Mouse (Mus musculus): ENCODE data around the gene E130114P18Rik. TPM values are rescaled to one million over a fixed set of nuclear protein-coding genes. Genes with fewer than 3 reads are reported as not detected.
A peak's percentile ranks its signal among the peaks of the same experiment; 100 is the strongest.

Gene E130114P18Rik
- polyA plus RNA-seq, 1 experiment from 2014 or later: not detected

DNA sequence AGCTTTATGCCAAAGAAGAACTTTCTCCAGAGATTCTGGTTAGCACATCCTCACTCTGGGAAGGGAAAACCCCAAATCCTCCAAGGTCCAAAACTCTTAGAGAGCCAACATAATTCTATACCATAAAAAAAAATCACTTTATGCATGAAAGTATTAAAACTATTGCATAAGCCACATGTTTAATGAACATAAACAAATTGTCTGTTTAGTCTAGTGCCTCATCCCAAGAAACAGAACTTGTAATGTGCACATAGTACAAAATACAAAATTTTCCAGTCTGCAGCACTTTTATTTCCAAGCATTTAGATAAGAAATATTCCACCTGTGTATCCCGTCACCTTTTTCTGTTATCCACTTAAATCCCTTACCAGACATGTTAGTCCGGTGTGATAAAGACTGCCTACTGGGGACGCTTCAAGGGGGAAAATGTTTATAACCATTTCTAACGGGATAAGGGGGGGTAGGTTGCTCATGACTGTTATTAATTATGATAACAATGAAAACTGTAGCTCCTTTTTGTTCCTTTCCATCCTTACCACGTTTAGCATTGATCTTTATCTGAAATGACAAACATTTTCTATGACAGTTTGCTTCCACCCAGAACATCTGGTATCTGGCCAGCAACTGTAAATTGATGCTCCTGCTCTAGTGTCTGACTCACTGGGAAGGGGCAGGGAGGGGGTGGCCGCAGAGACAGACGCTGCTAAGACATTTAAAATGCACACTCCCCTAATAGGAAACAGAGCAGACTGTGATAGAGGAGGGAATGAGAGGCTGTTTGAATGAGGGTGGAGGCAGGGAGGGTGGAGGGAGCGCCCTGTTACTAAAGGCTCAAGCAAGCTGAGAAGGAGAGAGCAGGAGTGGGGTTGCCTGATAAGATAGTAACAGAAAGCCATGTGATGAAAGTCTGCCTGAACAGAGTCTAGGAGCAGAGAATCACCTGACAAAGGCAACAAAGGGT is 176.7 kb downstream of the E130114P18Rik start:
- no peaks in the 10 kb centered on the region for H3K36me3 ChIP-seq
- H3K4me1 ChIP-seq: peaks cover 22% of the 10 kb centered on the region
- H3K27ac ChIP-seq: peak overlapping the region; percentile 54; the same call in 1 of the 2 replicates
- no peak overlapping the region for H3K4me3 ChIP-seq
- no peaks in the 10 kb centered on the region for H3K9me3 ChIP-seq (replicated peaks)
- WGBS (ENCODE audit: insufficient replicate concordance): 20% methylated on average over 8 of the region's 8 CpGs
- H3K4me2 ChIP-seq: peak overlapping the region; percentile 53
- peak; percentile 100 for ATAC-seq
- H3K27me3 ChIP-seq (replicated peaks): no peaks in the 10 kb centered on the region
- H3K9ac ChIP-seq: no peak overlapping the region

DNA sequence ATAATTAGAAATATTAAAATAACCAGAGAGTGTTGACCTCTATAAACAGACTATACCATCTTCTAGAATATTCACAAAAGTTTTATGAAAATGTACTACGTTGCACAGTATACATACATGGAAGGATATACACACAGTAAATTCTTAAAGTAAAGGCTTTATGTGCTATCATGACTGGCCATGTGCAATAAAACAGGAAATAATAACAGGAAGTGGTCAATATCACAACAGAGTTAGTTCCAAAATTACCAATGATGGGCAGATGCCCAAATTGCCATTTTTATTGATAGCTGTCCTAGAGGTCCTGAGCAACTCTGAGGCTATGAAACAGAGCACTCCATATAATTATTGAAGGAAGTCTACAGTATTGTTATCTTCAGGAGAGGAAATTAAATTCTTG is 180.4 kb downstream of the E130114P18Rik start:
- Histone ChIP-seq H3K4me3 (no peak overlapping the region), H3K9me3 (replicated peaks) (no peaks in the 10 kb centered on the region), H3K27ac (no peak overlapping the region), H3K36me3 (no peaks in the 10 kb centered on the region), H3K9ac (no peak overlapping the region), H3K27me3 (replicated peaks) (no peaks in the 10 kb centered on the region), H3K4me1 (peaks cover 20% of the 10 kb centered on the region), H3K4me2 (no peak overlapping the region)
- 69% methylated on average over 1 of the region's 1 CpGs for WGBS (ENCODE audit: insufficient replicate concordance)
- no peak for ATAC-seq

DNA sequence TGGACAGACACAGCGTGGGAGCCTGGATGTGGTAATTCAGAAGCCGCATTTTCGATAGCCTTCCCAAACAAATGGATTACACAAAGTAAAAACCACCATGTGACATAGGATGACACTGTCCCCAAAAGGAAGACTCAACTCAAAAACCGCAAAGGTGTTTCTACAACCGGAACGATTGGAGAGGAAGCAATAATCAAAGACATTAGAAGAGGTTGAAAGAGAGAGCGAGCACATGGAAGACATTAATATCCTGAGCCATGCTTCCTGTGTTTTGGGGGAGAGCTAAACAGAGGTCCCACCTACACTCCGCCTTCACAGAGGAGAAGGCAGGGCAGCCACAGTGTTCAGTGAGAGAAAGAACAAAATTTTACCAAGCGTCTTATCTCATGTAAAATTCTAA is 181.5 kb downstream of the E130114P18Rik start:
- Histone ChIP-seq H3K27me3 (replicated peaks) (no peaks in the 10 kb centered on the region), H3K27ac (no peak overlapping the region), H3K4me1 (peaks cover 9% of the 10 kb centered on the region), H3K4me3 (no peak overlapping the region), H3K36me3 (no peaks in the 10 kb centered on the region), H3K4me2 (no peak overlapping the region), H3K9me3 (replicated peaks) (no peaks in the 10 kb centered on the region), H3K9ac (no peak overlapping the region)
- no peak for ATAC-seq
- 76% methylated on average over 9 of the region's 9 CpGs for WGBS (ENCODE audit: insufficient replicate concordance)

DNA sequence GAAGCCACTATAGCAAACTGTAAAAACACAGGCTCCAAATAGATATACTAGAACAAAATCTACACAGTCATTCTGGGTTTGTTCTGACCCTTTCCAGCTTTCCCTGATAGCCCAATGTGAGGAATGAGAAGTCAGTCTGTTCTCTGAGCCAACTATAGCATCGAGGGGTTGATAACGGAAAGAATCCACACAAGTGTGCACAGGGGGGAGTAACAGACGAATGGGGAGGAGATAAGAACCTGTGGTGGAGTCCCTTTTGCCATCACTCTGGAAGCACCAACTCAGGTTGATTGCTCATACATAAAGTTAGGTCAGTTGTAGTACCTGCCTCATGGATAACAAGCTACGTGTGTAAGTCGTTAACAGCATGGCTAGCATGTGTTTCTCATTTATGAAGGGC is 184.0 kb downstream of the E130114P18Rik start:
- Histone ChIP-seq H3K4me2 (no peak overlapping the region), H3K36me3 (no peaks in the 10 kb centered on the region), H3K27me3 (replicated peaks) (no peaks in the 10 kb centered on the region), H3K4me3 (no peak overlapping the region), H3K27ac (no peak overlapping the region), H3K4me1 (0 out of 2 replicates have a peak, but pooled peaks cover 3% of the 10 kb centered on the region), H3K9me3 (replicated peaks) (no peaks in the 10 kb centered on the region), H3K9ac (no peak overlapping the region)
- ATAC-seq: no peak
- WGBS (ENCODE audit: insufficient replicate concordance): 46% methylated on average over 5 of the region's 5 CpGs

DNA sequence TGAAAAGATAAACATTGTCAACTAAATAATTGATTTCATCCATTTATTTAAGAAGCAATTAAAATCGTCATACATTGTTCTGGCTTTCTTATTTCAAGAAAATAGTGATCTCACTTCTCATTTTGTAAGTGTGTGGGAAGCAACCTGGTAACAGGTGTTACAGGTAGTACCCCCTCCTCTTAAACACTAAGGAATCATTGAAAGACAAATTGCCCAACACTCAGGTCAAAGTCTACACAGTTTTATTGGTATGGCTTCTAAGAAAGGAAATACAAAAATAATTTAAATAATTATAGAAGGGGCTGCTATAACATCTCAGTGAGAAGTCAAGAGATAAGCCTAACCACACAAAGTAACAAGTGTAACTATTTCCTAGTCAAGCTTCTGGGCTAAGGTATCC is 188.1 kb downstream of the E130114P18Rik start:
- Histone ChIP-seq H3K4me1 (0 out of 2 replicates have a peak, but pooled peaks cover 3% of the 10 kb centered on the region), H3K27ac (no peak overlapping the region), H3K27me3 (replicated peaks) (no peaks in the 10 kb centered on the region), H3K4me2 (no peak overlapping the region), H3K9ac (no peak overlapping the region), H3K4me3 (no peak overlapping the region), H3K9me3 (replicated peaks) (no peaks in the 10 kb centered on the region), H3K36me3 (no peaks in the 10 kb centered on the region)
- no peak for ATAC-seq
- 57% methylated on average over 1 of the region's 1 CpGs for WGBS (ENCODE audit: insufficient replicate concordance)

DNA sequence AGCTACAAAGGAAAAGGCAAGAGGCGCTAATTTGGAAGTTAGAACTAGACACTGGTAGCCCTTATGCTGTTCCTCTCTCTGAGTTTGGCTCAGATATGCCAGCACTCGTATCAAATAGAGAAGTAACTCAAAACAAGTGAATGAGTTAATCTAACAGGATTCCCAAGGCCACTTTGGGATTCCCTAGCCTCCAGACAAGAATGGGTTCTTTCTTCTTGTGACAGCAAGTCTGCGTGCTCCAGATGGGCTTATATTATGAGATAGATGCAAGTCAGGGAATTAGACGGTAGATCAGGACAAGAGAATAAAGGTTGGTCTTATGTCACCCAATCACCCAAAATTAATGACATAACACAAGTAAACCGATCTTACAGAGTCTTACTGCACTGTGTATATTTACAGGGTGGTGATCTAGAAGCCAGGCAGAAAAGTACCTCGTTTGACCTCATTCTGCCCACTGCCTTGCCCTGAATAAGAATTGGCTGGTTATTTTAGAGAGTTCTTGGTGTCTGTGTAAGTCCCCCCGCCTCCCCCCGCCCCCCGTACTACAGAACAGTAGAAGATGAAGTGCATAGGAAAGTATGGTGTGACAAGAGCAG is 190.4 kb downstream of the E130114P18Rik start:
- Histone ChIP-seq H3K27ac (no peak overlapping the region), H3K4me2 (no peak overlapping the region), H3K4me1 (0 out of 2 replicates have a peak, but pooled peaks cover 3% of the 10 kb centered on the region), H3K27me3 (replicated peaks) (no peaks in the 10 kb centered on the region), H3K9me3 (replicated peaks) (no peaks in the 10 kb centered on the region), H3K36me3 (no peaks in the 10 kb centered on the region), H3K9ac (no peak overlapping the region), H3K4me3 (no peak overlapping the region)
- ATAC-seq: no peak
- WGBS (ENCODE audit: insufficient replicate concordance): 58% methylated on average over 9 of the region's 9 CpGs

DNA sequence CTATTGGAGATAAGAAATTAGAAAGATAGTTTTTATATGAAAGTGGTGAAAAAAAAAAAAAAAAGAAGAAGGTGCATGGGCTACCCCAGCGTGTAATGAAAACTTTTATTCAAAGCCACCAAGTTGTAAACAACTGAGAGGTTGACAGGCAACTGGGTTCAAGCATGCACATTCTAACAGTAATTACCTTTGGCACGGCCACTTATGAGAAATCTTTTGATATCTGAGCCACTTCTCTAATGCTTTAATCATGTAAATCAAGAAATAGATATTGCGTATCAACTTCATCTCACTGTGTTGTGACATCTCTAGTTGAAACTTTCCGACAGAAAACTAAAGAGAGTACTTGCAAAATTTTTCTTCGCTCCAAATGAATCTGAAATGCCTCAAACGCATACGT is 192.7 kb downstream of the E130114P18Rik start:
- Histone ChIP-seq H3K36me3 (no peaks in the 10 kb centered on the region), H3K4me2 (no peak overlapping the region), H3K9ac (no peak overlapping the region), H3K27ac (no peak overlapping the region), H3K27me3 (replicated peaks) (no peaks in the 10 kb centered on the region), H3K9me3 (replicated peaks) (no peaks in the 10 kb centered on the region), H3K4me3 (no peak overlapping the region), H3K4me1 (0 out of 2 replicates have a peak, but pooled peaks cover 1% of the 10 kb centered on the region)
- no peak for ATAC-seq
- 76% methylated on average over 7 of the region's 7 CpGs for WGBS (ENCODE audit: insufficient replicate concordance)

DNA sequence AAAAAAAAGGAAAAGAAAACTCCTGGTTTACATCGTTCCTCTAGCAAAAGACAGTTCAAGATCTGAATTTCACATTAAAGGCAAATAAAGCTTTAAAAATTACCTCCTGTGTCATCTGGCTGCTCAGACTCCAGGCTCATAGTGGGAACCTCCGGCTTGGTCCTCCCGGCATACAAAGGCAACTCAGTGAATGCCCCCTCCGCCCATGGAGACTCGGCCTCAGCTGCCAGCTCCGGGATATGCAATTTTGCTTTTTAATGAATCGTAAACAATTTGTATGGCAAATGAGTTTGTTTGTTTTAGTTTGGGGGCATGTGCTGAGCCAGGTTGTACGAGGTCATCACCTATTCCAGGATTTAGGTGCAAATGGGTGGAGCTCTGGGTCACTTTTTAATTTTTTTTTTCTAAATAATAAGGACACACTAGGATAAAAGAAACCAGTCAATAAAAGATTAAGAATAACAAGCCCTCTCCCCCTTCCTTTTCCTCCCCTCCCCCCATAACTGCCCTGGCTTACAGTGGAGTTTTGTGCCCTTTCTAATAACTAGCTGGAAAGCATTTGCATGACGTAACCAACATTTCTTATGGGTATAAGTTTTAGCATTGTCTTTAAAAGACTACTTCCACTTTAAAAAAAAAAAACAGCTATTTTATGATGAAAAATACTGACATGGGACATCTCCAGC is 193.3 kb downstream of the E130114P18Rik start:
- Histone ChIP-seq H3K4me3 (no peak overlapping the region), H3K27ac (no peak overlapping the region), H3K36me3 (no peaks in the 10 kb centered on the region), H3K9ac (no peak overlapping the region), H3K4me1 (no peaks in the 10 kb centered on the region), H3K9me3 (replicated peaks) (no peaks in the 10 kb centered on the region), H3K27me3 (replicated peaks) (no peaks in the 10 kb centered on the region), H3K4me2 (no peak overlapping the region)
- WGBS (ENCODE audit: insufficient replicate concordance): 81% methylated on average over 9 of the region's 9 CpGs
- ATAC-seq: no peak

DNA sequence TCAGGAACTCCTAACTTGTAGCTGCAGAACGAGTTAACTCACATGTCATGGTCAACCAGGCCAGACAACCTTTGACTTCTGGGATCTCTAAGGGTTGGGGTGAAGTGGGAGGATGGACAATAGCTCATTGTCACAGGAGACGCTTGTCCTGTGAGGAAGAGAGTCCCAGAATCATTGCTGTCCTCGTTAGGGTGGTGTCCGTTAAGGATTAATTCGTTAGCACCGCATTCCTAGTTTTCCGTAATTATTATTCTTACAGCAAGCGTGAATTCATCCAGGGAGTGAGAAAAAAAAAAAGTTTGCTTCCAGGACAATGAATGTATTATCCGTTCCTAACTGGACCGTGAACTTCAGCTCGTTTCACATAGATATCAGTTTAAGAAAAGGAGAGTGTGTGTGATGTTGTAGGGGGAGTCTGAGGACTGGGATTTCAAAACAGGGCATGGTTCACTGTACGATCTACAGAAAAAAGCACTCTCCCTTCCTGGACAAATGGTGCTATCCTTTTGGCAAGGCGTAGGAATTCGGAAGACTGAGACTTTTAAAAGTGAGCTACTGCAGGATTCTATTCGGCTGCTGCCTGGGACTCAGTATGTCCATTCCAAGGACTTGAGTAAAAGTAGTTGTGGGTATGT is 195.0 kb downstream of the E130114P18Rik start:
- H3K27ac ChIP-seq: no peak overlapping the region
- H3K9ac ChIP-seq: no peak overlapping the region
- H3K36me3 ChIP-seq: no peaks in the 10 kb centered on the region
- WGBS (ENCODE audit: insufficient replicate concordance): 71% methylated on average over 15 of the region's 15 CpGs
- no peak overlapping the region for H3K4me2 ChIP-seq
- H3K4me1 ChIP-seq: no peaks in the 10 kb centered on the region
- H3K9me3 ChIP-seq (replicated peaks): no peaks in the 10 kb centered on the region
- no peak overlapping the region for H3K4me3 ChIP-seq
- no peaks in the 10 kb centered on the region for H3K27me3 ChIP-seq (replicated peaks)
- ATAC-seq: no peak

DNA sequence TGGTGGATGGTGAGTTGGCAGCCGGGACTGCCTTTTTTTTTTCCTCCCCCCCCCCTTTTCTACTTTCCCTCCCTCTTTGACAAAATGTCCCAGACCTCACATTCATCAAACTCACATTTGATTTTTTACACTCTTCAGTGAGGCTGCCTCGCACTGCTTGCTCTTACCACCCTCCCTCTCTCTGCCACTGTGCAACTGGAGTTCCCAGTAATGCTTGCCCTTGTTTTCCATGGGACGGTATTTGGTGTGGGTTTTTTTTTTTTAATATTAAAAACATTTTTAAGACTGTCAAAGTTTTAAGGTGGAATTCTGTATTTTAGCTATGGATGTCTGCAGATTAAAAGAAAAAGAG is 195.8 kb downstream of the E130114P18Rik start:
- no peaks in the 10 kb centered on the region for H3K27me3 ChIP-seq (replicated peaks)
- no peak overlapping the region for H3K4me3 ChIP-seq
- no peak overlapping the region for H3K4me2 ChIP-seq
- 64% methylated on average over 3 of the region's 3 CpGs for WGBS (ENCODE audit: insufficient replicate concordance)
- no peaks in the 10 kb centered on the region for H3K36me3 ChIP-seq
- no peaks in the 10 kb centered on the region for H3K4me1 ChIP-seq
- H3K9ac ChIP-seq: no peak overlapping the region
- ATAC-seq: no peak
- no peaks in the 10 kb centered on the region for H3K9me3 ChIP-seq (replicated peaks)
- no peak overlapping the region for H3K27ac ChIP-seq

DNA sequence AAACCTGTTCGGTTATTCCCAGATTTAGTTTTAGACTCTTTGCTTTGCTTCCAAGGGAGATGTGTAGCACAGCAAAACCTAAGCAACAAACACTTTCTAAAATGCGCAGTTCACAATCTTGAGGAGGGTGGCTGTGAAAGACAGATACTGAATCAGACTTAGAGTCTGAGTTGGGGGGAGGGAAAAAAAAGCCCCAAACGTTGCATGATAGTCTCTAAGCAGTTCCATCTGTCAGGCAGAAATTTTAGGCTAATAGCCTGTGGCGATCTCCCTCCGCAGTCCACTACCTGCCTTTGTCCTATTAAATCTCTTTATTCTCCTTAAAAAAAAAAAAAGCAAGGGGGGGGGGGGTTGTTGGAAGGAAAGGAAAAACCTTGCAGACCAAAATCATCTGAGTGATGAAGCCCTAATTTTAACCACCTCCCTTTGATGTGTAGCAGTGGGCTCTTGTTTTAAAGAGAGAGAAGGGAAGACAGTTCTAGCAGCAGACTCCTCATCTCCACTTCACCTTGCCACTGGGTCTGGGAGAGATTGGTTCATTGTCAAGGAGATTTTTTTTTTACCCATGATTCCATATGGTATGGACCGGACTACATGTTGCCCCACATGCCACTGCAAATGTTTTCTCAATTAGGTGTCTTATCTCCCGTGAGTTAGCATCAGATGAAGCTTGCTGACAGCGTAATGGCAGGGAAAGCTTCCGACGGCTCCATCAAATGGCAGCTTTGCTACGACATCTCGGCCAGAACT is 196.4 kb downstream of the E130114P18Rik start:
- WGBS (ENCODE audit: insufficient replicate concordance): 54% methylated on average over 12 of the region's 12 CpGs
- ATAC-seq: no peak
- H3K27ac ChIP-seq: no peak overlapping the region

More for the DNA sequence above, 196.4 kb downstream of the E130114P18Rik start:
- Histone ChIP-seq H3K9ac (no peak overlapping the region), H3K27me3 (replicated peaks) (no peaks in the 10 kb centered on the region), H3K36me3 (no peaks in the 10 kb centered on the region), H3K9me3 (replicated peaks) (no peaks in the 10 kb centered on the region), H3K4me1 (no peaks in the 10 kb centered on the region), H3K4me2 (no peak overlapping the region), H3K4me3 (no peak overlapping the region)
